Mouse (Mus musculus) CH12.LX (cell line): ENCODE measurements around the gene Rab13. TPM values are rescaled to one million over a fixed set of nuclear protein-coding genes. Genes with fewer than 3 reads are reported as not detected.

Experiments
- DNase-seq: peaks from one replicate; pipeline ENCODE4 v3.0.0-alpha.2; 2013; ENCODE audit errors: extremely low read depth
- H3K27ac ChIP-seq: 2 replicates; pipeline ENCODE4 v1.5.1; 2012; ENCODE audit warnings: low read depth, mild to moderate bottlenecking, control low read depth, moderate library complexity; ENCODE audit not compliant: insufficient read depth
- H3K27me3 ChIP-seq: replicated peaks from 2 replicates; pipeline ENCODE3; 2012; ENCODE audit warnings: inconsistent platforms
- H3K36me3 ChIP-seq, 2 experiments: replicated peaks in 1 of 2; 2 replicates each; pipeline versions ENCODE3 to v1.6.1; 2012; ENCODE audit warnings: inconsistent platforms in 1 of 2, low read length in 1 of 2, mild to moderate bottlenecking in 1 of 2, mixed read lengths in 1 of 2, moderate library complexity in 1 of 2; ENCODE audit not compliant: control insufficient read depth in 1 of 2, insufficient read depth in 1 of 2
- H3K4me1 ChIP-seq, 2 experiments: 2 replicates each; pipeline ENCODE4 v1.6.1; 2012; ENCODE audit warnings: inconsistent platforms in 1 of 2, moderate library complexity in 1 of 2; ENCODE audit not compliant: insufficient read depth in 2 of 2, control insufficient read depth in 1 of 2
- H3K4me2 ChIP-seq: 2 replicates; pipeline ENCODE4 v1.6.1; 2012; ENCODE audit warnings: low read depth, mild to moderate bottlenecking, control low read depth; ENCODE audit not compliant: poor library complexity, insufficient read depth, severe bottlenecking
- H3K4me3 ChIP-seq, 3 experiments: fragments of 150-350 bp in 1 of 3; sonication (generic) in 1 of 3; replicated peaks in 1 of 3; 2 replicates each; pipeline versions ENCODE3 to v1.5.1; 2011 to 2012; ENCODE audit warnings: low read depth in 2 of 3, low read length in 2 of 3, mild to moderate bottlenecking in 2 of 3, moderate library complexity in 2 of 3, control low read depth in 1 of 3, improper control_type of control experiment in 1 of 3, inconsistent platforms in 1 of 3, mixed read lengths in 1 of 3; ENCODE audit not compliant: poor library complexity in 1 of 3
- H3K79me2 ChIP-seq: replicated peaks from 2 replicates; pipeline ENCODE4 v1.6.1; 2012; ENCODE audit warnings: mild to moderate bottlenecking, moderate library complexity; ENCODE audit not compliant: control insufficient read depth, poor library complexity, insufficient read depth, severe bottlenecking; ENCODE audit errors: extremely low read depth
- H3K9ac ChIP-seq: 2 replicates; pipeline ENCODE4 v1.6.1; 2012; ENCODE audit warnings: low read depth, mild to moderate bottlenecking, control low read depth, moderate library complexity; ENCODE audit not compliant: insufficient read depth
- H3K9me3 ChIP-seq: replicated peaks from 2 replicates; pipeline ENCODE3; 2012; ENCODE audit warnings: low read length, inconsistent platforms, mixed read lengths
- BHLHE40 ChIP-seq: IDR thresholded peaks from 2 replicates; pipeline ENCODE4 v1.6.1; 2011; ENCODE audit warnings: mild to moderate bottlenecking, low read depth, low read length, improper control_type of control experiment
- CHD2 ChIP-seq: IDR thresholded peaks from 2 replicates; pipeline ENCODE4 v1.6.1; 2011; ENCODE audit warnings: low read length, improper control_type of control experiment
- CTCF ChIP-seq, 2 experiments: IDR thresholded peaks in 1 of 2; conservative IDR thresholded peaks in 1 of 2; 2 replicates each; pipeline ENCODE4 v1.5.1; 2011 to 2012; ENCODE audit warnings: low read depth in 2 of 2, low read length in 2 of 2, improper control_type of control experiment in 1 of 2, inconsistent platforms in 1 of 2, mild to moderate bottlenecking in 1 of 2, moderate library complexity in 1 of 2
- ELF1 ChIP-seq: IDR thresholded peaks from 2 replicates; pipeline ENCODE4 v1.6.1; 2014; ENCODE audit warnings: low read depth, mild to moderate bottlenecking, inconsistent platforms, low read length, improper control_type of control experiment
- EP300 ChIP-seq: IDR thresholded peaks from 2 replicates; pipeline ENCODE4 v1.6.1; 2011; ENCODE audit warnings: low read length, improper control_type of control experiment
- ETS1 ChIP-seq: conservative IDR thresholded peaks from 2 replicates; pipeline ENCODE4 v1.6.1; 2012; ENCODE audit warnings: low read depth, mild to moderate bottlenecking, inconsistent platforms, low read length, improper control_type of control experiment, moderate library complexity
- GABPA ChIP-seq: IDR thresholded peaks from 2 replicates; pipeline ENCODE4 v1.6.1; 2012; ENCODE audit warnings: low read depth, low read length, improper control_type of control experiment, inconsistent platforms; ENCODE audit not compliant: insufficient replicate concordance
- HCFC1 ChIP-seq: IDR thresholded peaks from 2 replicates; pipeline ENCODE4 v1.6.1; 2012; ENCODE audit warnings: low read depth, mild to moderate bottlenecking, inconsistent platforms, low read length, improper control_type of control experiment
- IRF4 ChIP-seq: IDR thresholded peaks from 2 replicates; pipeline ENCODE4 v1.6.1; 2014; ENCODE audit warnings: low read depth, mild to moderate bottlenecking, inconsistent platforms, low read length, improper control_type of control experiment
- JUN ChIP-seq: IDR thresholded peaks from 2 replicates; pipeline ENCODE4 v1.6.1; 2011; ENCODE audit warnings: low read depth, mild to moderate bottlenecking, low read length, improper control_type of control experiment, moderate library complexity; ENCODE audit not compliant: insufficient read depth
- JUND ChIP-seq: conservative IDR thresholded peaks from 2 replicates; pipeline ENCODE4 v1.6.1; 2011; ENCODE audit warnings: low read depth, low read length, improper control_type of control experiment
- KAT2A ChIP-seq: IDR thresholded peaks from 2 replicates; pipeline ENCODE4 v1.6.1; 2012; ENCODE audit warnings: low read length, improper control_type of control experiment, inconsistent platforms; ENCODE audit not compliant: insufficient replicate concordance
- MAFK ChIP-seq: IDR thresholded peaks from 2 replicates; pipeline ENCODE4 v1.6.1; 2011; ENCODE audit warnings: low read length, improper control_type of control experiment; ENCODE audit not compliant: insufficient replicate concordance
- MAX ChIP-seq: IDR thresholded peaks from 2 replicates; pipeline ENCODE4 v1.6.1; 2011; ENCODE audit warnings: low read length, improper control_type of control experiment
- MEF2A ChIP-seq: IDR thresholded peaks from 2 replicates; pipeline ENCODE4 v1.6.1; 2014; ENCODE audit warnings: low read depth, mild to moderate bottlenecking, inconsistent platforms, low read length, improper control_type of control experiment, borderline replicate concordance
- MXI1 ChIP-seq: IDR thresholded peaks from 2 replicates; pipeline ENCODE4 v1.6.1; 2011; ENCODE audit warnings: mild to moderate bottlenecking, low read depth, low read length, improper control_type of control experiment
- MYC ChIP-seq: IDR thresholded peaks from 2 replicates; pipeline ENCODE4 v1.6.1; 2011; ENCODE audit warnings: low read depth, mild to moderate bottlenecking, improper control_type of control experiment, low read length
- NELFE ChIP-seq: IDR thresholded peaks from 2 replicates; pipeline ENCODE4 v1.6.1; 2011; ENCODE audit warnings: low read depth, low read length, improper control_type of control experiment
- NRF1 ChIP-seq: IDR thresholded peaks from 2 replicates; pipeline ENCODE4 v1.6.1; 2014; ENCODE audit warnings: low read depth, mild to moderate bottlenecking, inconsistent platforms, low read length, improper control_type of control experiment, moderate library complexity
- POLR2A ChIP-seq: IDR thresholded peaks from 2 replicates; pipeline ENCODE4 v1.6.1; 2011; ENCODE audit warnings: low read depth, mild to moderate bottlenecking, improper control_type of control experiment, low read length
- POLR2AphosphoS2 ChIP-seq: IDR thresholded peaks from 2 replicates; pipeline ENCODE4 v1.6.1; 2011; ENCODE audit warnings: low read depth, low read length, improper control_type of control experiment
- RAD21 ChIP-seq: IDR thresholded peaks from 2 replicates; pipeline ENCODE4 v1.6.1; 2011; ENCODE audit warnings: low read depth, mild to moderate bottlenecking, low read length, improper control_type of control experiment, moderate library complexity
- RCOR1 ChIP-seq: conservative IDR thresholded peaks from 2 replicates; pipeline ENCODE4 v1.6.1; 2012; ENCODE audit warnings: low read depth, mild to moderate bottlenecking, inconsistent platforms, low read length, improper control_type of control experiment
- SMC3 ChIP-seq: IDR thresholded peaks from 2 replicates; pipeline ENCODE4 v1.6.1; 2011; ENCODE audit warnings: low read depth, low read length, improper control_type of control experiment
- TBP ChIP-seq: conservative IDR thresholded peaks from 2 replicates; pipeline ENCODE4 v1.6.1; 2011; ENCODE audit warnings: low read depth, low read length, improper control_type of control experiment
- TCF12 ChIP-seq: IDR thresholded peaks from 2 replicates; pipeline ENCODE4 v1.6.1; 2014; ENCODE audit warnings: low read depth, mild to moderate bottlenecking, inconsistent platforms, low read length, improper control_type of control experiment
- UBTF ChIP-seq: IDR thresholded peaks from 2 replicates; pipeline ENCODE4 v1.6.1; 2012; ENCODE audit warnings: low read depth, mild to moderate bottlenecking, inconsistent platforms, low read length, improper control_type of control experiment, moderate library complexity
- USF1 ChIP-seq: IDR thresholded peaks from 2 replicates; pipeline ENCODE4 v1.6.1; 2014; ENCODE audit warnings: low read depth, mild to moderate bottlenecking, inconsistent platforms, low read length, improper control_type of control experiment
- USF2 ChIP-seq: conservative IDR thresholded peaks from 2 replicates; pipeline ENCODE4 v1.6.1; 2011; ENCODE audit warnings: low read depth, low read length, improper control_type of control experiment
- ZC3H11A ChIP-seq: IDR thresholded peaks from 2 replicates; pipeline ENCODE4 v1.6.1; 2012; ENCODE audit warnings: low read depth, mild to moderate bottlenecking, inconsistent platforms, low read length, improper control_type of control experiment
- ZMIZ1 ChIP-seq: IDR thresholded peaks from 2 replicates; pipeline ENCODE4 v1.6.1; 2012; ENCODE audit warnings: low read depth, mild to moderate bottlenecking, inconsistent platforms, low read length, improper control_type of control experiment
- ZNF384 ChIP-seq: IDR thresholded peaks from 2 replicates; pipeline ENCODE4 v1.6.1; 2012; ENCODE audit warnings: low read depth, low read length, improper control_type of control experiment, inconsistent platforms
- dilution Hi-C: fragments of 300-500 bp; cut with MboI; formaldehyde crosslinking; loops from 2 replicates; pipeline ENCODE4 v1.14.3; 2020; ENCODE audit warnings: low sequenced_read_pairs; ENCODE audit not compliant: extremely low pct_unique_long_range_greater_than_20kb, extremely low pct_ligation_motif_present
- in situ Hi-C: fragments of 300-500 bp; cut with MboI; formaldehyde crosslinking; loops from 3 replicates; pipeline ENCODE4 v1.14.3; 2019; ENCODE audit warnings: low sequenced_read_pairs, low pct_ligation_motif_present, low pct_unique_long_range_greater_than_20kb, mixed read lengths
- polyA plus RNA-seq: library from polyadenylated mRNA; unstranded; fragments of >175 nt; gene quantifications from 2 replicates; pipeline ENCODE4 v1.2.1, GENCODE M21; 2012; ENCODE audit warnings: low read depth; ENCODE audit not compliant: insufficient read length
- total RNA-seq, 2 experiments: library from RNA; depleted of rRNA; stranded (reverse); fragments of 300-350 nt in 1 of 2; fragments of >200 nt in 1 of 2; gene quantifications; 2 replicates each; pipeline ENCODE4 v1.2.3; 2012 to 2014

Rab13 gene
- total and polyA plus RNA-seq, 3 experiments, result 0.63 to 3.3 TPM; not detected in 1

GRCm38 (mm10) chr3:90253653-90254418 is 40.3 kb downstream of the Rab13 start, which contains the start of gene Crtc2 (continued):
- TF ChIP-seq JUN (no peak), GABPA (peak; percentile 80; the same call in 1 of the 2 replicates), MYC (peak; percentile 42; the same call in 1 of the 2 replicates), IRF4 (peak; percentile 42; the same call in 1 of the 2 replicates), MXI1 (no peak; the same call in 1 of the 2 replicates), ZC3H11A (no peak)

- H3K4me1 ChIP-seq, result peaks cover 8 to 45% of the 10 kb centered on the region in 2 experiments
- no peaks in the 10 kb centered on the region for H3K9me3 ChIP-seq
- dilution Hi-C loops, result no loop called here
- peak overlapping the region; percentile 85 for H3K9ac ChIP-seq
- peaks cover 41 to 45% of the 10 kb centered on the region in 2 experiments for H3K36me3 ChIP-seq
- H3K4me2 ChIP-seq, result peak overlapping the region; percentile 46
- peak; percentile 64 for DNase-seq
- peaks cover 56% of the 10 kb centered on the region for H3K79me2 ChIP-seq
- peak overlapping the region; percentile 91 for H3K27ac ChIP-seq
- H3K4me3 ChIP-seq, result peak overlapping the region; percentile 91 to 95 (median 93)
- in situ Hi-C loops, result no loop called here
- no peaks in the 10 kb centered on the region for H3K27me3 ChIP-seq
- TF ChIP-seq EP300, result peak; percentile 56; the same call in 1 of the 2 replicates
- no peak for TF ChIP-seq TBP
- TF ChIP-seq ELF1, result peak; percentile 42
- TF ChIP-seq RCOR1, result 0 out of 2 replicates have a peak, but pooled peaks have one; percentile 39
- TF ChIP-seq IRF4, result peak; percentile 85
- TF ChIP-seq ZC3H11A, result no peak
- peak in 1 of 2 experiments; percentile 19; a peak in 1 of 4 replicates for TF ChIP-seq CTCF (conservative IDR thresholded peaks at IDR 0.05 in 1 of 2, IDR thresholded peaks at IDR 0.05 in 1 of 2; ENCODE audit: low read depth in 2 of 2, low read length in 2 of 2)
- no peak for TF ChIP-seq JUND
- no peak for TF ChIP-seq POLR2AphosphoS2
- TF ChIP-seq BHLHE40, result no peak
- no peak for TF ChIP-seq NRF1
- TF ChIP-seq MAFK, result no peak
- TF ChIP-seq KAT2A, result no peak
- peak; percentile 8; the same call in 1 of the 2 replicates for TF ChIP-seq CHD2
- no peak for TF ChIP-seq NELFE
- 0 out of 2 replicates have a peak, but pooled peaks have one; percentile 37 for TF ChIP-seq POLR2A
- TF ChIP-seq ETS1, result 0 out of 2 replicates have a peak, but pooled peaks have one; percentile 13
- TF ChIP-seq USF2, result no peak
- no peak for TF ChIP-seq GABPA
- no peak; the same call in 1 of the 2 replicates for TF ChIP-seq TCF12
- no peak for TF ChIP-seq USF1
- no peak for TF ChIP-seq RAD21
- peak; percentile 60; the same call in 1 of the 2 replicates for TF ChIP-seq MEF2A
- TF ChIP-seq MAX, result no peak
- no peak for TF ChIP-seq ZNF384
- TF ChIP-seq HCFC1, result peak; percentile 64
- TF ChIP-seq ZMIZ1, result peak; percentile 62; the same call in 1 of the 2 replicates
- 0 out of 2 replicates have a peak, but pooled peaks have one; percentile 38 for TF ChIP-seq MYC
- TF ChIP-seq SMC3, result no peak
- TF ChIP-seq MXI1, result peak; percentile 65
- peak; percentile 20; the same call in 1 of the 2 replicates for TF ChIP-seq UBTF
Observed at GRCm38 (mm10) chr3:90254419-90255193, 41.1 kb downstream of the Rab13 start.
